Mouse (Mus musculus) liver, adult (tissue): ENCODE data around the gene Mrpl30.

Source experiments
- GATA4 ChIP-seq: IDR thresholded peaks from 2 replicates; pipeline ENCODE4 v1.6.1; 2014; ENCODE audit warnings: mild to moderate bottlenecking, low read length; ENCODE audit not compliant: insufficient replicate concordance

The Mrpl30 gene

GRCm38 (mm10) chr1:37877736-37878460, 12.4 kb upstream of the Mrpl30 start:
- TF ChIP-seq GATA4: no peak

GRCm38 (mm10) chr1:37883411-37883810, 6.9 kb upstream of the Mrpl30 start:
- no peak for TF ChIP-seq GATA4

- TF ChIP-seq GATA4: no peak
Measured at GRCm38 (mm10) chr1:37884451-37884850, 5.8 kb upstream of the Mrpl30 start.

- no peak for TF ChIP-seq GATA4
Measured at GRCm38 (mm10) chr1:37889206-37889605, 1.1 kb upstream of the Mrpl30 start.

GRCm38 (mm10) chr1:37891400-37891799, 1.1 kb downstream of the Mrpl30 start:
- TF ChIP-seq GATA4: no peak

GRCm38 (mm10) chr1:37894606-37895005, 4.3 kb downstream of the Mrpl30 start:
- TF ChIP-seq GATA4: no peak

GRCm38 (mm10) chr1:37899816-37900215, 9.5 kb downstream of the Mrpl30 start:
- no peak for TF ChIP-seq GATA4

- no peak for TF ChIP-seq GATA4
Measured at GRCm38 (mm10) chr1:37900288-37900687, 10.0 kb downstream of the Mrpl30 start.

- no peak for TF ChIP-seq GATA4
Measured at GRCm38 (mm10) chr1:37903178-37903577, 12.9 kb downstream of the Mrpl30 start.

- TF ChIP-seq GATA4: no peak
Measured at GRCm38 (mm10) chr1:37912751-37913150, 22.5 kb downstream of the Mrpl30 start.

- no peak for TF ChIP-seq GATA4
Measured at GRCm38 (mm10) chr1:37916393-37916792, 26.1 kb downstream of the Mrpl30 start, which contains the start of gene Lyg2. Lyg2 (minus strand) TSS chr1:37916493.

- no peak for TF ChIP-seq GATA4
Measured at GRCm38 (mm10) chr1:37917666-37918065, 27.4 kb downstream of the Mrpl30 start.

- TF ChIP-seq GATA4: no peak
Measured at GRCm38 (mm10) chr1:37918096-37918495, 27.8 kb downstream of the Mrpl30 start.

GRCm38 (mm10) chr1:37922536-37922935, 32.3 kb downstream of the Mrpl30 start:
- TF ChIP-seq GATA4: no peak

- TF ChIP-seq GATA4: no peak
Measured at GRCm38 (mm10) chr1:37925971-37926370, 35.7 kb downstream of the Mrpl30 start.

GRCm38 (mm10) chr1:37931806-37932205, 41.5 kb downstream of the Mrpl30 start:
- TF ChIP-seq GATA4: no peak
